Mouse (Mus musculus): ENCODE measurements at regions not wholly inside any gene's neighbourhood (a gene's known extent, or its start where the extent isn't known, plus 50 kb on each side); places are given as distances from the start of the nearest gene placed in this dataset.

- Histone ChIP-seq H3K27me3 (replicated peaks; ENCODE audit: control insufficient read depth, insufficient read depth, low read length) (no peaks in the 10 kb centered on the region), H3K4me2 (ENCODE audit: low read length) (no peak overlapping the region), H3K36me3 (ENCODE audit: control insufficient read depth, insufficient read depth, low read length) (no peaks in the 10 kb centered on the region), H3K4me3 (ENCODE audit: low read length) (no peak overlapping the region), H3K4me1 (ENCODE audit: control insufficient read depth, insufficient read depth, low read depth, low read length) (peaks cover 3% of the 10 kb centered on the region), H3K27ac (ENCODE audit: low read depth, low read length) (no peak overlapping the region), H3K9me3 (ENCODE audit: control insufficient read depth, low read length) (no peaks in the 10 kb centered on the region), H3K9ac (ENCODE audit: low read depth, low read length) (no peak overlapping the region)
- no peak for ATAC-seq
- WGBS = 95% methylated on average over 2 of the region's 2 CpGs
These were observed 937.8 kb downstream of the Gsdmc2 start for GRCm38 (mm10) chr15:62907181-62907580.

GRCm38 (mm10) chr15:62903047-62903822 is 941.7 kb downstream of the Gsdmc2 start:
- Histone ChIP-seq H3K4me3 (ENCODE audit: low read length) (no peak overlapping the region), H3K4me2 (ENCODE audit: low read length) (no peak overlapping the region), H3K36me3 (ENCODE audit: control insufficient read depth, insufficient read depth, low read length) (no peaks in the 10 kb centered on the region), H3K4me1 (ENCODE audit: control insufficient read depth, insufficient read depth, low read depth, low read length) (peaks cover 3% of the 10 kb centered on the region), H3K27me3 (replicated peaks; ENCODE audit: control insufficient read depth, insufficient read depth, low read length) (no peaks in the 10 kb centered on the region), H3K9me3 (ENCODE audit: control insufficient read depth, low read length) (no peaks in the 10 kb centered on the region), H3K27ac (ENCODE audit: low read depth, low read length) (no peak overlapping the region), H3K9ac (ENCODE audit: low read depth, low read length) (no peak overlapping the region)
- WGBS = 20% methylated on average over 17 of the region's 17 CpGs
- ATAC-seq = peak; percentile 97

- 78% methylated on average over 4 of the region's 4 CpGs for WGBS
- no peaks in the 10 kb centered on the region for H3K27me3 ChIP-seq (replicated peaks; ENCODE audit: control insufficient read depth, insufficient read depth, low read length)
- no peak overlapping the region for H3K4me2 ChIP-seq (ENCODE audit: low read length)
- H3K9ac ChIP-seq (ENCODE audit: low read depth, low read length) = no peak overlapping the region
- ATAC-seq = no peak
- no peak overlapping the region for H3K4me3 ChIP-seq (ENCODE audit: low read length)
- H3K9me3 ChIP-seq (ENCODE audit: control insufficient read depth, low read length) = no peaks in the 10 kb centered on the region
- H3K36me3 ChIP-seq (ENCODE audit: control insufficient read depth, insufficient read depth, low read length) = no peaks in the 10 kb centered on the region
- no peak overlapping the region for H3K27ac ChIP-seq (ENCODE audit: low read depth, low read length)
- peaks cover 3% of the 10 kb centered on the region for H3K4me1 ChIP-seq (ENCODE audit: control insufficient read depth, insufficient read depth, low read depth, low read length)
These were observed 943.0 kb downstream of the Gsdmc2 start for GRCm38 (mm10) chr15:62901955-62902354.

- no peak for ATAC-seq
- WGBS = 81% methylated on average over 4 of the region's 4 CpGs
These were observed 955.2 kb downstream of the Gsdmc2 start for GRCm38 (mm10) chr15:62889798-62890197.

GRCm38 (mm10) chr15:62885331-62885730 is 959.6 kb downstream of the Gsdmc2 start:
- H3K4me3 ChIP-seq (ENCODE audit: low read length) = no peak overlapping the region
- 88% methylated on average over 4 of the region's 4 CpGs for WGBS
- H3K4me1 ChIP-seq (ENCODE audit: control insufficient read depth, insufficient read depth, low read depth, low read length) = no peaks in the 10 kb centered on the region
- no peaks in the 10 kb centered on the region for H3K9me3 ChIP-seq (ENCODE audit: control insufficient read depth, low read length)
- ATAC-seq = no peak
- no peak overlapping the region for H3K4me2 ChIP-seq (ENCODE audit: low read length)
- H3K36me3 ChIP-seq (ENCODE audit: control insufficient read depth, insufficient read depth, low read length) = no peaks in the 10 kb centered on the region
- no peak overlapping the region for H3K9ac ChIP-seq (ENCODE audit: low read depth, low read length)
- no peaks in the 10 kb centered on the region for H3K27me3 ChIP-seq (replicated peaks; ENCODE audit: control insufficient read depth, insufficient read depth, low read length)
- no peak overlapping the region for H3K27ac ChIP-seq (ENCODE audit: low read depth, low read length)

More at GRCm38 (mm10) chr15:62889798-62890197, 955.2 kb downstream of the Gsdmc2 start:
- H3K4me2 ChIP-seq (ENCODE audit: low read length) = no peak overlapping the region
- no peak overlapping the region for H3K9ac ChIP-seq (ENCODE audit: low read depth, low read length)
- no peak overlapping the region for H3K4me3 ChIP-seq (ENCODE audit: low read length)
- H3K9me3 ChIP-seq (ENCODE audit: control insufficient read depth, low read length) = no peaks in the 10 kb centered on the region
- H3K27me3 ChIP-seq (replicated peaks; ENCODE audit: control insufficient read depth, insufficient read depth, low read length) = no peaks in the 10 kb centered on the region; the same call in 1 of the 2 replicates
- no peaks in the 10 kb centered on the region for H3K36me3 ChIP-seq (ENCODE audit: control insufficient read depth, insufficient read depth, low read length)
- H3K27ac ChIP-seq (ENCODE audit: low read depth, low read length) = no peak overlapping the region
- no peaks in the 10 kb centered on the region for H3K4me1 ChIP-seq (ENCODE audit: control insufficient read depth, insufficient read depth, low read depth, low read length)

- WGBS = 84% methylated on average over 1 of the region's 1 CpGs
- H3K4me3 ChIP-seq (ENCODE audit: low read length) = no peak overlapping the region
These were observed 973.8 kb downstream of the Gsdmc2 start for GRCm38 (mm10) chr15:62871082-62871766.

GRCm38 (mm10) chr15:62862574-62862973 is 982.4 kb downstream of the Gsdmc2 start:
- Histone ChIP-seq H3K27ac (ENCODE audit: low read depth, low read length) (no peak overlapping the region), H3K36me3 (ENCODE audit: control insufficient read depth, insufficient read depth, low read length) (no peaks in the 10 kb centered on the region), H3K9ac (ENCODE audit: low read depth, low read length) (no peak overlapping the region), H3K4me2 (ENCODE audit: low read length) (no peak overlapping the region), H3K9me3 (ENCODE audit: control insufficient read depth, low read length) (no peaks in the 10 kb centered on the region), H3K4me3 (ENCODE audit: low read length) (no peak overlapping the region), H3K27me3 (replicated peaks; ENCODE audit: control insufficient read depth, insufficient read depth, low read length) (no peaks in the 10 kb centered on the region), H3K4me1 (ENCODE audit: control insufficient read depth, insufficient read depth, low read depth, low read length) (no peaks in the 10 kb centered on the region)
- no peak for ATAC-seq
- 80% methylated on average over 1 of the region's 1 CpGs for WGBS

More at GRCm38 (mm10) chr15:62871082-62871766, 973.8 kb downstream of the Gsdmc2 start:
- H3K27me3 ChIP-seq (replicated peaks; ENCODE audit: control insufficient read depth, insufficient read depth, low read length) = no peaks in the 10 kb centered on the region
- no peak overlapping the region for H3K27ac ChIP-seq (ENCODE audit: low read depth, low read length)
- no peaks in the 10 kb centered on the region for H3K36me3 ChIP-seq (ENCODE audit: control insufficient read depth, insufficient read depth, low read length)
- no peak overlapping the region for H3K4me2 ChIP-seq (ENCODE audit: low read length)
- H3K9me3 ChIP-seq (ENCODE audit: control insufficient read depth, low read length) = no peaks in the 10 kb centered on the region
- no peaks in the 10 kb centered on the region for H3K4me1 ChIP-seq (ENCODE audit: control insufficient read depth, insufficient read depth, low read depth, low read length)
- no peak for ATAC-seq
- H3K9ac ChIP-seq (ENCODE audit: low read depth, low read length) = no peak overlapping the region

GRCm38 (mm10) chr15:62861422-62861821 is 983.6 kb downstream of the Gsdmc2 start:
- no peaks in the 10 kb centered on the region for H3K4me1 ChIP-seq (ENCODE audit: control insufficient read depth, insufficient read depth, low read depth, low read length)
- H3K4me3 ChIP-seq (ENCODE audit: low read length) = no peak overlapping the region
- H3K4me2 ChIP-seq (ENCODE audit: low read length) = no peak overlapping the region
- H3K36me3 ChIP-seq (ENCODE audit: control insufficient read depth, insufficient read depth, low read length) = no peaks in the 10 kb centered on the region
- no peak overlapping the region for H3K27ac ChIP-seq (ENCODE audit: low read depth, low read length)
- no peak for ATAC-seq
- no peak overlapping the region for H3K9ac ChIP-seq (ENCODE audit: low read depth, low read length)
- H3K27me3 ChIP-seq (replicated peaks; ENCODE audit: control insufficient read depth, insufficient read depth, low read length) = no peaks in the 10 kb centered on the region
- no peaks in the 10 kb centered on the region for H3K9me3 ChIP-seq (ENCODE audit: control insufficient read depth, low read length)

- H3K4me2 ChIP-seq (ENCODE audit: low read length) = no peak overlapping the region
- no peak overlapping the region for H3K27ac ChIP-seq (ENCODE audit: low read depth, low read length)
- no peaks in the 10 kb centered on the region for H3K4me1 ChIP-seq (ENCODE audit: control insufficient read depth, insufficient read depth, low read depth, low read length)
- H3K27me3 ChIP-seq (replicated peaks; ENCODE audit: control insufficient read depth, insufficient read depth, low read length) = no peaks in the 10 kb centered on the region
- H3K9ac ChIP-seq (ENCODE audit: low read depth, low read length) = no peak overlapping the region
- no peaks in the 10 kb centered on the region for H3K36me3 ChIP-seq (ENCODE audit: control insufficient read depth, insufficient read depth, low read length)
- ATAC-seq = no peak
- H3K4me3 ChIP-seq (ENCODE audit: low read length) = no peak overlapping the region
- H3K9me3 ChIP-seq (ENCODE audit: control insufficient read depth, low read length) = no peaks in the 10 kb centered on the region
These were observed 995.7 kb downstream of the Gsdmc2 start for GRCm38 (mm10) chr15:62849326-62849725.
